Mouse (Mus musculus) ovary, adult 18-20 months (tissue): ENCODE measurements around the gene Gm1043.

Experiments used
- DNase-seq: peaks from one replicate; pipeline ENCODE4 v3.0.0; 2022; ENCODE audit warnings: low spot score, mixed read lengths

The Gm1043 gene

GRCm38 (mm10) chr5:37066703-37067568 is 18.2 kb upstream of the Gm1043 start:
- DNase-seq: no peak

- DNase-seq: no peak
Observed at GRCm38 (mm10) chr5:37073660-37074059, 11.5 kb upstream of the Gm1043 start.

- DNase-seq: no peak
Observed at GRCm38 (mm10) chr5:37076692-37077329, 8.4 kb upstream of the Gm1043 start.

GRCm38 (mm10) chr5:37077330-37077698 is 7.9 kb upstream of the Gm1043 start:
- no peak for DNase-seq

GRCm38 (mm10) chr5:37079484-37079883 is 5.7 kb upstream of the Gm1043 start:
- DNase-seq: no peak

GRCm38 (mm10) chr5:37080601-37081000 is 4.6 kb upstream of the Gm1043 start:
- no peak for DNase-seq

- no peak for DNase-seq
Observed at GRCm38 (mm10) chr5:37082420-37082819, 2.8 kb upstream of the Gm1043 start.

- DNase-seq: no peak
Observed at GRCm38 (mm10) chr5:37083209-37083770, 1.9 kb upstream of the Gm1043 start.

- DNase-seq: no peak
Observed at GRCm38 (mm10) chr5:37083850-37084249, 1.3 kb upstream of the Gm1043 start.

- DNase-seq: no peak
Observed at GRCm38 (mm10) chr5:37085918-37086317, 748 bp downstream of the Gm1043 start.

- no peak for DNase-seq
Observed at GRCm38 (mm10) chr5:37087786-37088185, 2.6 kb downstream of the Gm1043 start.

GRCm38 (mm10) chr5:37088342-37089108 is 3.4 kb downstream of the Gm1043 start:
- DNase-seq: no peak

GRCm38 (mm10) chr5:37091171-37091628 is 6.0 kb downstream of the Gm1043 start:
- no peak for DNase-seq

- DNase-seq: no peak
Observed at GRCm38 (mm10) chr5:37094941-37095340, 9.8 kb downstream of the Gm1043 start.

GRCm38 (mm10) chr5:37097591-37097990 is 12.4 kb downstream of the Gm1043 start:
- DNase-seq: no peak

- DNase-seq: no peak
Observed at GRCm38 (mm10) chr5:37100813-37101212, 15.6 kb downstream of the Gm1043 start.

- DNase-seq: no peak
Observed at GRCm38 (mm10) chr5:37101631-37102030, 16.5 kb downstream of the Gm1043 start.

- DNase-seq: no peak
Observed at GRCm38 (mm10) chr5:37102056-37102455, 16.9 kb downstream of the Gm1043 start.

GRCm38 (mm10) chr5:37105531-37106456 is 20.6 kb downstream of the Gm1043 start:
- no peak for DNase-seq

- no peak for DNase-seq
Observed at GRCm38 (mm10) chr5:37107111-37107510, 21.9 kb downstream of the Gm1043 start.

GRCm38 (mm10) chr5:37107611-37108010 is 22.4 kb downstream of the Gm1043 start:
- no peak for DNase-seq
